Mouse (Mus musculus): ENCODE data around the gene Tap2.

The Tap2 gene

DNA sequence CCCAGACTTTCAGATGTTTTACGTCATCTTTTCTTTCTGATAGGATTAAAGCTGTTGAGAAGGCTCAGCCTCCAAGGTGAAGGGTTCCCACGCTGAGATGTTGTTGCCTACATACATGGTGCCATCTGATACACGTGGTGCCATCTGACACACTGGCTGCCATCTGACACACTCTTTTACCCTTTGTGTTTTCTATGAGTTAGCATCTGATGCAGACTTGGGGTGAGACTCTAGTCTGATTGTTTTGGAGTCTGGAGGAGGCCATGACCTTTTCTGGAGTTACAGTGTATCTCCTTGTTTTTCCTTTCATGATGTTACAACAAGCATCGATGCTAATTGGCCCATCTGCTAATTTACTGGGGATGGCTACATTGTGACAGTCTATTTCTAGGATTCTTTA, 41.3 kb downstream of the Tap2 start:
- CTCF ChIA-PET: no interaction called here

DNA sequence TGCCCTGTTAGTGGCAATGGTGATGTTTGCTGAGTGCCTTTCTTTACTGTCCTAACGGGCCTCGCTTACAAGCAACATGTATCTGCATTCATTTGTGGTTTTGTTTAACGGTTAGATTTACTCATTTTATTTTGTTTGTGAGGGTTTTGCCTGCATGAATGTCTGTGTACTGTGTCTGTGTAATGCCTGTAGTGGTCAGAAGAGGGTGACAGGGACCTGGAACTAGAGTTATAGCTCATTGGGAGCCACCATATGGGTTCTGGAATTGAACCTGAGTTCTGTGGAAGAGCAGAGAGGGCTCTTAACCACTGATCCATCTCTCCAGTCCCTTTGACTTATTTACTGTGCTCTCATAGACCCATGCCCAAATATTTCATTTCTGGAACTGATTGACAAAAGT, 43.7 kb downstream of the Tap2 start:
- CTCF ChIA-PET: no interaction called here

DNA sequence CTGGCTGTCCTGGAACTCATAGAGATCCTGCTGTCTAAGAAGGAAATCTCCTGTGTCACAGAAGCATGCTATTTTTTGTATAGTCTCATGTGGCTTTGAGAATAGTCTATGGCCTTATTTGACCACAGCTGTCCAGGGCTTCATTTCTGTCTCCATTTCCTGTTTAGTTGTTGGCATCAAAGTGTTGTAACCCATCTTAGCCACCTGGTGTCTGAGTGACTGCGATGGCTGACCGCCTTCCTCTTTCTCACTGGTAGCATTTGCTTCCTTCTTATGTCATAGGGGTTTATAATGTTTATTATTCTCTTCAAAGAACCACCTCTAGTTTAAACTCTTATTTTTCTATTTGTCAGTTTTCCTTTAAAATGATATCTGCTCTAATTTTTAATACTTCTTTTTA, 45.4 kb downstream of the Tap2 start:
- CTCF ChIA-PET: interaction anchor here (1.1 kb wide), 2 partner anchors 9 to 25 kb away, joined by 3 to 4 read pairs; no protein-coding TSS in a partner anchor

DNA sequence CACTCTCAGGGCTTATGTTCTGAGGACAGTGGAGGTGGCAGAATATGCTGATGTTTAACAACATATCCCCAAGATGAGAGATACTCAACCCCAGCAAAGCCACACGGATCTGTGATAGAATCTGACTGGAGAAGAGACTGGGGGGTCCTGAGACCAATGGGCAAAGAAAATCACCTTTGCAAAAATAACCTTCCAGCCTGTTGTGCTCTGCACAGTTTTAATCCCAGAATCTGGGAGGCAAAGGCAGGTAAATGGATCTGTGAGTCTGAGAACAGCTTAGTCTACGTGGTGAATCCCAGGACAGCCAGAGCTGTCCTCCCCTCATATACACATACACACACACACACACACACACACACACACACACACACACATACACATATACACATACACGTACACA, 46.0 kb downstream of the Tap2 start:
- CTCF ChIA-PET: interaction anchor here (0.8 to 1.1 kb wide), 2 partner anchors 24 to 102 kb away, joined by 3 to 4 read pairs; no protein-coding TSS in a partner anchor

DNA sequence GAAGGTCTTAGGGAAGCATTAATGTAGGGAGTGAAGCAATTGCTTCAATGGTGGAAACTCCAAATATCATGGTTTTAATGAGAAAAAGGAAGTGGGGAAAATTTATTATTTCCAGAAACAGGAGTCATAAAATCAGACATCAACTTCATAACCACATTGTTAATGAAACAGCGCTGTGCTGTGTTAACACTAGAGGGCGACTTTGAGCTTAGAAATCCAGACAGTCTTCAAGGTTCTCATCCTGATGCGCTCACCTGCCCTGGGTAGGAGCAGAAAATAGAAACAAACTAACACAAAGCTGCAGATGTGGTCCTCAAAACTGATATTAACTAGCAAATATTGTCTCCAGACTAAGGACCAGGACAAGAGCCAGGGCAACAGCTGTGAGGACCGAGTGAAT, 46.6 kb downstream of the Tap2 start:
- CTCF ChIA-PET: interaction anchor here (0.6 to 0.8 kb wide), 2 partner anchors 63 to 102 kb away, joined by 3 read pairs; no protein-coding TSS in a partner anchor

DNA sequence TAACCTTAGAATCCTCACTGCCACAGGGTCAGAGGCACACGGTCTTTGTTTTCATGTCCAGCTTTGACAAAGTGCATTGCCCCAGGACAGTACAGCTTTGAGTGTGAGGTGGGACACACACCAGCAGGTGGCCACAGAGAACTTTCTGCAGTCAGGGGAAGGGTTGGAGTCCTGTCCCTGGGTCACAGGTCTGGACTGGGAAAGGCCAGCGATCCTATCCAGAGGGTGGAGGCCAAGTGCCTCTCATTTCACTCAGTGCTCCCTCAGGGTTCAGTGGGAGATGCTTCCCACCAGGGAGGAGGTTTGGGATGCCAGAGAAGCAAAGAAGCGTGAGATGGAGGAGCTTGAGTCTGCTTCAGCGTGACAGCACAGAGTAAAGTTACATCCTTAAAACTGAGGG, 48.3 kb downstream of the Tap2 start:
- CTCF ChIA-PET: interaction anchor here (1.2 kb wide), 1 partner anchor 12 kb away, joined by 3 read pairs; no protein-coding TSS in a partner anchor

DNA sequence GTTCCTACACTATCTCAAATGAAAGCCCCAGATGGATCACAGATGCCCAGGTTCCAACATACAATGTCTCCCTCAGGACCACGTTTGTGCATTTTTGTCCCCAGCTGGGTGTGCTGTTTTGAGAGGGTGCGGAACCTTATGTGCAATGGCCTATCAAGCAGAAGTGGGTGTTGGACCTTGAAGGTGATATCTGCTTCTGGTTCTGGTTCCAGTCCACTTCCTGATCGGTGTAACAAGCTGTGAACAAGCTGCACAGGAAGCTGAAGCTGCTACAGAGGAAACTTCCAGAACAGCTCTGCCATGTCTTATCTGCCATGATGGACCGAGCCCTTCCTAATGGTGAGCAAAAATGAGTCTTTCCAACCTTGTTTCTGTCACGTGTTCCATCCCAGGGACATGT, 53.2 kb downstream of the Tap2 start:
- CTCF ChIA-PET: interaction anchor here (0.6 to 0.8 kb wide), 2 partner anchors 16 to 153 kb away, joined by 4 read pairs; no protein-coding TSS in a partner anchor

DNA sequence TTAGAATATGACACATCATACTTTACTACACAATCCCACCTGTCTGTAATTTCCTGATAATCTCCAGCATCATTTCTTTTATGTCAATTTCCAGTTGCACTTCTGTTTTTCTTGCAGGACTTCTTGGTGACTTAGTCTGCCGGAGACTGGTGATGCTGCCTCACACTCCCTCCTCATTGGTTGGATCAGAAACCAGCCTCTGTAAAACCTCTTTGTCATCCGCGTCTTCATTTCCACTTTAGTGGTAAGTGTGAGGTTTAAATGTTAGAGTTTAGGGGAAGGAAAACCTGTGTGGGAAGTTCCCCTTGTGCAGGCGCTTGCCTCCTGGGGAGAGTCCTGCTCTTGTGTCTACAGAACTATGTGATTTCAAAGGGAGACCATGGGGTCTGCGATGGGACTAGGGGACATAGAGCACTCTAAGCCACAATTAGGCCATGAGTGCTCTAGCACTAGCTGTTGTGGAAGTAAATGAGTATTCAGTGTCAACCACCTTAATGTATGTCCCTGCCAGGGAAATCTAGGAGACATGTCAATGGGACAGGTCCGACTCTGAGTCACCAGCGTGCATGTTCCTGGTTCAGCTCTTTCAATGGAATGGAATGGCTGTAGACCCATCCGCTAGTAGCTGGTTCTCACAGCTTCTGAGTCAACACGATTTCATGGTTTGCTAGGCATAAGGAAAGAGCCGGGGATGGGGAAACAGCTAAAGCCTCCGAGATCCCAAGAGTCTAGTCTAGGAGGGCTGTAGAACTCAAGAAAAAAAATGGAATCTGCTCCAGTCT, 54.5 kb downstream of the Tap2 start, which contains the start of gene H2-Ab1:
TSS of gene H2-Ab1 (plus strand) at position 96 of the 782 bp plus-strand sequence.
- CTCF ChIA-PET: no interaction called here

DNA sequence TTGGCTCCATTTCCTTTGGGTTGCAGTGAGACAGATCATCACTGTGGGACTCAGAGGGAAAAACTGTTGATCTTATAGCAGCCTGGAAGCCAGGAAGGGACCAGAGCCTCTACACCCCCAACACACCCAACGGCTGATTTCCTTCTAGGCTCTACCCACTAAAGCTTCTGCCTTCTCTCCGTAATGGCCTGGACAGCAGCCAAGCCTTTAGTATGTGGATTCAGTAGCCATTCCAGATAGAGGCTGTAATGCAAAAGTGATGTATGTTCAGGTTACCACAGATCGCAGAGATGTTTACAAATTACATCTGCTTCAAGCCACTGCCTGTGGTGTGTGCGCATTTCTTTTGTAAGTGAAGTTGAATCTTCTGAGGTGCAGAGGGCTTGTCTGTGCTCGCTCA, 57.2 kb downstream of the Tap2 start:
- CTCF ChIA-PET: no interaction called here

DNA sequence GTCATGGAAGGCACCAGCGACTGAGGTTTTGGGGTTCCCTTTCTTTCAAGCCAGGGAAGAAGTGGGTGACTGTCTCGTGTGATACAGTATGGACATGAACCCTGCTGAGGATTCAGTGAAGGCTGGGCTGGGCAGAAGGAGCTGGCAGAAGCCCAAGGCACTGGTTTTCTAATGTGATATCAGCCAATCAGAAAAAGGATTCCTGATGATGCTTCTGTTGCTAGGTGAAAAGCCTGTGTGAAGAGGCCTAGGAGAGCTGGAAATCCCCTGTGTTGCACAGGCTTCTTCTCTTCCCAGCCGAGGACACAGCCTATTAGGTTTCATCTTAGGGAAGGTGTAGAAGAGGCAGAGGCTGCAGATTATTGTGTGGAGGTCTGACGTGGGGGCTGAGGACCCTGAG, 58.2 kb downstream of the Tap2 start:
- CTCF ChIA-PET: no interaction called here

DNA sequence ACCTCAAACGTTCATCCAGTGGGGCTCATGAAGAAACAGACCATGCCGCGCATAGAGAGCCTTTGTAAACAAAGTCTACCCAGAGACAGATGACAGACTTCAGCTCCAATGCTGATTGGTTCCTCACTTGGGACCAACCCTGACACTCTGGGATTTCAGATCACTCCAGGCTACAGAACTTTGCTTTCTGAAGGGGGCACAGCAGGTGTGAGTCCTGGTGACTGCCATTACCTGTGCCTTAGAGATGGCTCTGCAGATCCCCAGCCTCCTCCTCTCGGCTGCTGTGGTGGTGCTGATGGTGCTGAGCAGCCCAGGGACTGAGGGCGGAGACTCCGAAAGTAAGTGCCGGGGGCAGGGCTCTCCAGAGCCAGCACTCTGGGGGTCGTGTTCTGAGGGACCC, 59.7 kb downstream of the Tap2 start:
- CTCF ChIA-PET: interaction anchor here (1.2 kb wide), 1 partner anchor 11 kb away, joined by 3 read pairs; no protein-coding TSS in a partner anchor

DNA sequence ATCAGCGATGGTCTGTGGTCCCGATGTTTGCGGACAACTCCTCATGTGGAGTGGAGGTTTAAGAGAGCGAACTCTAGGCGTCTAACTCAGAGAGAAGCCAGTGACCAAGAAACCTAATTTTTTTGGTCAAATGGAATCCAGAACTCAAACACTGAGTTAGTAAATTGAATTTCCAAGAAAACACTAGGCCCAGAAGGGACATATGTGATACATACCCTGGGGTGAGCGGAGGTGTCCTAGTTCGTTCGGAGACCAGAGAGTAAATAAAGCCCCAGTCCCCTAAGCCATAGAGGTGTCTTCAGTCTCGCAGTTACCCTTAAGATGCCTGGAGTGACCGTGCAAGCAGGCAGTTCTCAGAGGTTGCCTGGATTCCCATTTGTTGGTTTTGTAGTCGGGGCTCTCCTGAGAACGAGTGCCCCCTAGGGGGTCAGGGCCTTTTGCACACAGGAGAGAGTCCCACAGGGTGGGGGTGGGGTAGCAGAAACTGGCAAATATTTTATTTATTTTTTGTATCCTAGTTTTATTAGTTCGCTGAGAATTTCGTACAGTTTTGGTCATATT, 60.6 kb downstream of the Tap2 start:
- CTCF ChIA-PET: no interaction called here

DNA sequence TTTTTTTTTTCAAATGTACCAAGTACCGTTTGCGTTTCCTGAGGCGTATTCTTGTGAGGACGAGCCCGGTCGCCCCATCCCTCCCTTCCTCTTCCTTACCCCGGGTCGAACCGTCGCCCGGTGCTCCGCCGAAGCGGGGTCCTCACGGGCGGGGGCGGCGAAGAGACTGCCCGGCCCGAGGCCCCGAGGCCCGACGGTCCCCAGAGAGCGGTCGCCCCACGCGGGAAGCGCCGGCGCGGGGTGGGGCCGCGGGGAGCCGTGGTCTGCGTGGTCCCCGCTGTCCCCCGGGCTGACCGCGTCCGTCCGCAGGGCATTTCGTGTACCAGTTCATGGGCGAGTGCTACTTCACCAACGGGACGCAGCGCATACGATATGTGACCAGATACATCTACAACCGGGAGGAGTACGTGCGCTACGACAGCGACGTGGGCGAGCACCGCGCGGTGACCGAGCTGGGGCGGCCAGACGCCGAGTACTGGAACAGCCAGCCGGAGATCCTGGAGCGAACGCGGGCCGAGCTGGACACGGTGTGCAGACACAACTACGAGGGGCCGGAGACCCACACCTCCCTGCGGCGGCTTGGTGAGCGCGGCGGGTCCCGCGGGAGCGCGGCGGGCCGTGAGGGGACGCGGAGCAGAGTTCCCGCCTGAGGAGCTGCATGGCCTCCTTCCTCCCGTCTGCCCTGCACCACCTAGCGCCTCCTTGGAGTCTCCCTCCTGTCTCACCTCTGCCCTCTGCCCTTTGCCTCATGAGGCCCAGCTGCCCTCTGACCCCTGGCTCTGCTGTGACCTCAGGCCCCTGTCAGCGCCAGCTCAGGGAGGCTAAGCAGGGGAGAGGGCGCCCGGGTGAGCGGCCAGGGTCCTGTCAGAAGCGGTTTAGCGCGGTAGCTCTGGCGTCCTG, 61.4 kb downstream of the Tap2 start:
- CTCF ChIA-PET: no interaction called here

All from spleen, embryonic (tissue).